Mouse (Mus musculus): ENCODE measurements around the gene Ccdc6. TPM values are rescaled to one million over a fixed set of nuclear protein-coding genes. Genes with fewer than 3 reads are reported as not detected.
A peak's percentile ranks its signal among the peaks of the same experiment; 100 is the strongest.

Gene Ccdc6
- total RNA-seq (2021), result 10 to 100 TPM; 56.9 to 62.9 TPM

- DNase-seq (ENCODE audit: extremely low spot score in 1 of 2, low spot score in 1 of 2), result peak; percentile 78 to 85
Observed at GRCm38 (mm10) chr10:70096366-70097188, at the start of gene Ccdc6. Gene Ccdc6, plus strand, starts transcription at chr10:70097121.

GRCm38 (mm10) chr10:70049771-70050170, 47.1 kb upstream of the Ccdc6 start:
- no peak for DNase-seq (ENCODE audit: extremely low spot score in 1 of 2, low spot score in 1 of 2)

DNA sequence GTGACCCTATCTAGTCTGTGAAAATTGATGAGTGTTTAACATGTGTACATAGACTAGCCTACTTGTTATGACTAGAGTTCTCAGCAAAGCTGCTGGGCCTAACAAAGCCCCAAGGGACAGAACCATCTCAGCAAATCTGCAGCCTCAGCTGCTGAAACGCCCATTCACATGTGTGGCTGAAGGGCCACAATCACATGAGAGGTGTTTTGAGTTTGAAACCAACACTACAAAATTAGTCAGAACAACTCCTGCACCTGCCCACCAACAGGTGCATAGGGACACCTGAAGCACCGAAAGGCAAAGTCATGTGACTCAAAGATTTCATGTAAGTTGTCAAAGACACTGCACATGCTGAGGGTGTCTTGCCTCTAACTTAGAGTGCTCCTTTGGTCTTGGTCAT, 41.6 kb upstream of the Ccdc6 start:
- no peak for DNase-seq (ENCODE audit: extremely low spot score in 1 of 2, low spot score in 1 of 2)

GRCm38 (mm10) chr10:70057064-70057463, 39.9 kb upstream of the Ccdc6 start:
- no peak for DNase-seq (ENCODE audit: extremely low spot score in 1 of 2, low spot score in 1 of 2)

- DNase-seq (ENCODE audit: extremely low spot score in 1 of 2, low spot score in 1 of 2), result peak; percentile 20 to 28
Observed at GRCm38 (mm10) chr10:70060021-70060688, 36.8 kb upstream of the Ccdc6 start.

DNA sequence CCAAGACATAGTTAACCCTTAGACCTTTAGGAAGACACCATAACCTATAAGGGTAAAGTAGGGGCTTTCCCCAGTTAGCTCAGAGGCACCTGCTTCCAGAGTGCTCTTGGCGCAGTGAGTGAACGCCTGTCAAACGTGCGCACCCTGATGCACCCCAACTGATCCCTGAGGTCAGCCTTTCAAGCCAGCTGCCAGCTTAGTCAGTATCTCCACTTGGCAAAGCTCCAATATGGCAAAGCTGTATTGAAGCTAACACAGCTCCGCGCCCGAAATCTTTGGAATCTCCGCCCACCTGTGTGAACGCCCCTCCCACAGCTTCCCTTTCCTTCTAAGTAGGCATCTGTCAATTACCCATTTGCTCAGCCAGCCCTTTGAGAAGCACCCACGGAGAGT, 36.2 kb upstream of the Ccdc6 start:
- DNase-seq (ENCODE audit: extremely low spot score in 1 of 2, low spot score in 1 of 2), result no peak

DNA sequence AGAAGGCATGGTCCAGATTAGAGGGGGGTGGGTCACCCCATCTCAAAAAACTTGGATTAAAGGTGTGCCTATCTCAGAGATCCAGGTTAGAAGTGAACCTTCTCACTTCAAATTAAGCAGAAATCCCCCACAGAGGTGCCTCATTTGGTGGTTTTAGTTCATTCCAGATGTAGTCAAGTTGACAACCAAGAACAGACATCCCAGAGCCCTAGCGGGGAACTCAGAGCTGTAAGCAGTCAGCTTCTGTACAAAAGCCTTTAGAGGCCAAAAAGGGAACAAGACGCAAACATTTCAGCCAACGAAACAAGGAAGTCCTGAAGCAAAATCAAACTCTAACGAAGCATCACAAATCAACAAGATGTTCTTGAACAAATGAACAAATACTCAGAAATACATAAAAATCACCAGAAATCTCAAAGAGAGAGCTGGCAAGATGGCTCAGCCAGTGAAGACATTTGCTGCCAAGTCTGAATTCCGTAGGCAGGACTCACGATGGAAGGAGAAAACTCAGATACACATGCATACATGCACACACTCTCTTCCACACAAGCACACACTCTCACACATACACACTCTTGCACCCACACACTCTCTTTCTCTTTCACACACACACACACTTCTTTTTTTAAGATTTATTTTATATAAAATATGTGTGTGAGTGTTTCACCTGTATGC, 32.9 kb upstream of the Ccdc6 start:
- no peak for DNase-seq (ENCODE audit: extremely low spot score in 1 of 2, low spot score in 1 of 2)

DNA sequence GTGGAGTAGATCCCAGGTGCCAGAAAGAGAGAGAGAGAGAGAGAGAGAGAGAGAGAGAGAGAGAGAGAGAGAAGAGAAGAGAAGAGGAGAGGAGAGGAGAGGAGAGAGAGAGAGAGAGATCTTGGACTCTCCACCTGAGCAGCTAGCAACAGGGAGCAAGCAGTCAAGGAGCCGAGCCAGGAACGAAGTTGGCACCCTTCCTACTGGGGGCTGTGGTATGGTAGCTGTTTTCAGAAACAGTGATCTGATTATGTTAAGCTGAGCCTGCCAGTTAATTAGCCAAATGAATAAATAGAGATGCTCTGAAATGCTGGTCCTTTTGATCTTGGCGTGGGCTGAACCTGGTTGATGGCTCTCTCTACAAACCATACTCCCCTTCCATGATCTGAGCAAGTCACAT, 31.7 kb upstream of the Ccdc6 start:
- DNase-seq (ENCODE audit: extremely low spot score in 1 of 2, low spot score in 1 of 2), result no peak

DNA sequence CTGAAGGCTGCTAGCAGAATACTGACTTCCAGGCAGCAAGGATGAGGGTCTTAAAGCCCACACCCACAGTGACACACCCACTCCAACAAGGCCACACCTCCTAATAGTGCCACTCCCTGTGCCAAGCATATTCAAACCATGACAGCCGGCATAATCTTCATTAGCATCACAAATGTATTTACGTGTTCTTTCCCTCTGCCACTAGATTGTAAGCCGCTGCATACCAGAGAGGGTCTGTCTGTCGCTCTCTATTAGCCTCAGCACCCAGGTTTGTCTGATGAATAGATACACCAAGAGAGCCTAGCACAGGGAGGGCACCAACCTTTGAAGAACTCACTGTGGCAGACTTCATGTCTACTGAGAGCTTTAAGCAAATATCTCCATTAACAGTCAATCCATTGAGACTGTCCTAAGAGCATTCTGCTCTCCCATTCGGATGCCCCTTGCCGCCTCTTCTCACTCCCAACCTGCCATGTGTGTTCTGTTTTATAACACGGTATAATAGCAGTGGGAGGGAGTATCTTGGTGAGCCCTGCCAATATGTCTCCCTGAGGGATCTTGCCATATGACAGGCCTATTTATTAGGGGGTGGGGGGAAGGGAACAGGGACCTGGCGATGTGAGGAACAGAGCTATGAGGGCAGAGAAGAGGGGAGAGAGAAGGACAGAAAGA, 30.3 kb upstream of the Ccdc6 start:
- DNase-seq (ENCODE audit: extremely low spot score in 1 of 2, low spot score in 1 of 2), result no peak

DNA sequence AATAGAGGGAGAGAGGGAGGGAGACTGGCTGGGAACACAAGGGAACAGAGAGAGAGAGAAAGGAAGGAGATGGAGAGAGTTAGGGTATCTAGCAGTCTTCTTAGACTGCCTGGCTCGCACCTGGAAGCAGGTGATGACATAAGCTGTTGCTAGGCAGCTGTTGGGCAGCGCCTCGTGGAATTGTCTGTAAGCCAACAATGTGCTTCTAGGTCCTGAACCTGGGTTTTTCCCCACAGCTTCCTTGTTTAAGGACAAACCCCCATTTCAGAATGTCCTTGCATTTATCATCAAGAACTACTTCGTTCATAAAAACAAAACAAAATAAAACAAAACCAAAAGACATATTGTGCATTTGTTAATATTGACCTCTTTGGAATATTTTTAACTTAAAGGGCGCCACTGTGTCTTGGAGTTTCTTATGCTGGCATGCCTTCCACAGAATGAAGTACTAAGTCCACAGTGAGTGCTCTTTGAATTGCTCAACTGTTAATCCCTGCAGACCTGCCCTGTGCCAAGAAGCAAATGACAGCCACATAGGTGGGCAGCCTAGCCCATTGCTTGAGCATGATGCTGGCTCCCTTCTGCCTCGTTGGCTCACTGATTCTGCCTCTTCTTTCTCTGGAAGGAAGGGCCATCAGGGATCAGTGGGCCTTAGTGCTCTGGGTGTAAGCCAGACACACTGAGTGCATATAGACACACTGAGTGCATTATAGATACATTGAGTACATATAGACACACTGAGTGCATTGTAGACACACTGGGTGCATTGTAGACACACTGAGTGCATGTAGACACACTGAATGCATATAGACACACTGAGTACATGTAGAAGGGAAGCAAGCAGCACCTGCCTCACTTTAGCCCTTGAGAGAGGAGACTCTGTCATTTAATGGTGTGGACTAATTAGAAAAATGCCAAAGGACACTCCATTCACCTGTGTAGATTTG, 29.5 kb upstream of the Ccdc6 start:
- no peak for DNase-seq (ENCODE audit: extremely low spot score in 1 of 2, low spot score in 1 of 2)

DNA sequence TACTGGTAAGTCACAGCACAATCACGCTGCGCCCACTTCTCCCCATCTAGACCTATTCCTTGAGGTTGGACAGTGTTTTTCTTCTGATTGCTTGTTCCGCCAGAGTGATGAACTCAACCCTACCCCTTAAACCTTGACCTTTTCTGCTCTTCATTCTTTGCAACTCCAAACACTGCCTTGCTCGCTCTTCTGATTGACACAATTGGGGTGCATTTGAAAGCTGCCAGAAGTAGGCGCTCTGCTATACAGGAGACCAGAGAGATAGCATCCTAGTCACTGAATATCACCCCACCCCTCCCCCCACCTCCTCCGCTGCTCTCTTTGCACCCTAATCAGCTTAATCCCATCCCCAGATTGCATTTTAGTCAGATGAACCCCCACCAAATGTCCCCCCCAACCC, 27.6 kb upstream of the Ccdc6 start:
- no peak for DNase-seq (ENCODE audit: extremely low spot score in 1 of 2, low spot score in 1 of 2)

DNA sequence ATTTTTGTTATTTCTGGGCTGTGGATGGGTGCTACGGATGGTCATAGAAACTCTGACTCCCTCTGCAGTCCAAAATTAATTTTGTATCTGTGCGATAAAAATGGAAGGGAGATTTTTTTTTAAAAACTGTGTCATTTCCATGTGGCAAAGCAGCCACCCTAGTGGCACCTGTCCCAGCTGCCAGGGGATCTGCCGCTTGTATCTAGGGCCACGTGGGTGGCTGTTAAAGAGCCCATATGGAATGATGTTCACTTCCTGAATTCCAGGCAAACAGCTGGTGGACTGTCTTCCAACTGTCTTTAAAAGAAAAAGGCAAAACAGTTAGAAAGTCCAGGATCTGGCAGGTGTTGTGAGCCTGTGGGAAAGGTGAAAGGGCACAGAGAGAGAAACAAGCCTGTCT, 25.6 kb upstream of the Ccdc6 start:
- DNase-seq (ENCODE audit: extremely low spot score in 1 of 2, low spot score in 1 of 2), result no peak

DNA sequence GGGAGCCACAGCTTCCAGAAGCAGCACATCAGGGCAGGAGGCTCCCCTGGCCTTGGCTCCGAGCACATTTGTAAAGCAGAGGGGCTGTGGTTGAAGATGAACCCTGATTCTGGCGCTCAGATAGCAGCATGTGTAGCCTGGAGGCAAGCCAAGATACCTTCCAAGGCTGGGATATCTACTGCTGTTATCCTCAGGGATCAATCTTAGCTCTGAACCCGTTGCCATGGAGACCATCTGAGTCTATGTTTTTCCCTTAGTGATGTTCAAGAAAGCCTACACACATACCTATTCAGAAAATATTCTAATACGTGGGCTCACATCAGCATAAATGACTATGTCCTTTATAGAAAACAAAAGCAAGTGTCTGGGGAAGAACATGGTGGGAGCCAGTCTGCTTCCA, 19.5 kb upstream of the Ccdc6 start:
- no peak for DNase-seq (ENCODE audit: extremely low spot score in 1 of 2, low spot score in 1 of 2)

- no peak for DNase-seq (ENCODE audit: extremely low spot score in 1 of 2, low spot score in 1 of 2)
Observed at GRCm38 (mm10) chr10:70080908-70081307, 16.0 kb upstream of the Ccdc6 start.

DNA sequence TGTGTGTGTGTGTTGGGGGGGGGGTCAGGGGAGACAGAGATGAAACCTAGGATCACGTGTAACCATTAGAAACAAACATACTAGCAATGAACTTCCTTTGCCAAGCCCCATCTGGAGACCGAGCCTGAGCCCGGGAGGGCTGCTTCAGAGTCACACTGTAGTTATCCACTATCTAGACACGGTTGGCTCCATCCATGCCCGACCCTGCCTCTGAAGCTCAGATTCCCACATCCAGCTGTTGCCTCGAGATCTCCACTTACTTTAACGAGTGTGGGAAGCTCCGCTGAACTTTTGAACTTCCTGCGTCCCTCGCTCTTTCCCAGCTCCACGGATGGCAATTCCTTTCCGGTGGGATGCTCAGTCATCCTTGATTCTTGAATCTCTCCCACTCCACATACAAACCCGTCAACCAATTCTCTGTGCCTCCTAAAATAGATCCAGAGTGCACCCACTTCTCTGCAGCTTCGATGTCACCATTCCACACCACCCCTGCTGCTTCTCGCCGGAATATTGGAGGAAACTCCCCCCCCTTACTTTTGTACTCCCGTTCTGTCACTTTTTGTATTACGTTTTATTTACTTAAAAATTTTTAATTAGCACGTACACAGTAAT, 15.3 kb upstream of the Ccdc6 start:
- no peak for DNase-seq (ENCODE audit: extremely low spot score in 1 of 2, low spot score in 1 of 2)

GRCm38 (mm10) chr10:70083241-70083640, 13.7 kb upstream of the Ccdc6 start:
- no peak for DNase-seq (ENCODE audit: extremely low spot score in 1 of 2, low spot score in 1 of 2)

GRCm38 (mm10) chr10:70085256-70085961, 11.5 kb upstream of the Ccdc6 start:
- DNase-seq (ENCODE audit: extremely low spot score in 1 of 2, low spot score in 1 of 2), result no peak

- DNase-seq (ENCODE audit: extremely low spot score in 1 of 2, low spot score in 1 of 2), result no peak
Observed at GRCm38 (mm10) chr10:70088788-70089187, 8.1 kb upstream of the Ccdc6 start.

Data from layer of hippocampus, postnatal 25 days (tissue).